Mouse (Mus musculus) MEL-GATA-1-ER (cell line): ENCODE measurements around the gene Prrc2a.
"Not testable (repeated sequence)": the region's sequence is repeated elsewhere in the genome, so short reads cannot be mapped to it uniquely, and the experiment has no call there.

ENCODE experiments used
- DNase-seq: peaks from one replicate; pipeline ENCODE4 v3.0.0-alpha.2; 2012; ENCODE audit warnings: low read depth; ENCODE audit errors: extremely low read depth

Gene Prrc2a

GRCm38 (mm10) chr17:35134801-35135590, 29.7 kb downstream of the Prrc2a start, which contains the start of gene Bag6:
TSS of gene Bag6 (plus strand) at chr17:35135178.
- DNase-seq, result peak; percentile 67

- no peak for DNase-seq
Observed at GRCm38 (mm10) chr17:35133517-35133916, 31.2 kb downstream of the Prrc2a start.

DNA sequence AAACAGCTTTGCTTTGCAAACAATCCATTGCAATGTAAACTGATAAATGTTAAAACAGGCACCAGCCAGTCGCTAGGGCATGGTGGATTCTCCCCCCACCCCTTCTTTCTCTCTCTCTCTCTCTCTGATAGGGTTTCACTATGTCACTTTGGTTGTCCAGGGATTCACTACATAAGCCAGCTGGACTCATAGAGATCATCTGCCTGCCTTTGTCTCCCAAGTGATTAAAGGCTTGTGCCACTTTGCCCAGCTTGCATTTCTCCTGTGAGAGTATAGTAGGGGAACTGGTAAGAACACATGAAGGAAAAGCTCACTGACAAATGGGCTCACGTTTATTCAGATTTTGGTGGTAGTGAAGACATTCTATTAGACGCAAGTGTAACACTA, 32.5 kb downstream of the Prrc2a start:
- no peak for DNase-seq

DNA sequence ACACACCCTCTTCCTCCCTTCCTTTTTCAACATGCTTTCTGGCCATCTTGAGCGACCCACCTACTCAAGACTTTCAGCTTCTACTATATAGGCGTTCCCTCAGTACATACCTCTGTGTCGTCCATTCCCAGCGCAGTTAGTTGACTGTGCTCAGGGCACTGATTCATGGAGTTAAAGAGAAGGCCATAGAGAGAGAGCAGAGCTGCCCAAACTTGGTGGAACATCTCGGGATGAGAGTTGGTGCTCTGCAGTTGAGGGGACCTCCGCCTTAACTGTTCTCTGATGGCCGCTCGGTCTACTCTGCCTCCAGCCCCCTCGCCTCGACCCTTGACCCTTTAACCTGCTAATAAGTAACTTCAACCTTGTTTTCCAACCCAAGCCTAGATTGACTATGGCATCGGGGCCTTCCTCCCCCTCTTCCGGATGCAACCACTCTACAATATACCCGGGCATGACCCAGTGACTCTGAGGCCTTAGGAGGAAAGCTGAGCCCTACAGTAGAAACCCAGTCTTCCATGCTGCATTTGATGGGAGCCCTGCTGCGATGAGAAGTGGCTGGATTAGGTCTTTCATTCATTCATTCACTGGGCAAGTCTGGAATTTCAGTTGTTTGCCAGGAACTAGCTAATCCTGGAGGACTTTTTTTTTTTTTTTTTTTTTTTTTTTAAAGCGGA, 33.1 kb downstream of the Prrc2a start, which contains the start of gene Apom:
Gene Apom, minus strand, starts transcription at position 551 of the 674 bp plus-strand sequence.
- DNase-seq, result no peak

DNA sequence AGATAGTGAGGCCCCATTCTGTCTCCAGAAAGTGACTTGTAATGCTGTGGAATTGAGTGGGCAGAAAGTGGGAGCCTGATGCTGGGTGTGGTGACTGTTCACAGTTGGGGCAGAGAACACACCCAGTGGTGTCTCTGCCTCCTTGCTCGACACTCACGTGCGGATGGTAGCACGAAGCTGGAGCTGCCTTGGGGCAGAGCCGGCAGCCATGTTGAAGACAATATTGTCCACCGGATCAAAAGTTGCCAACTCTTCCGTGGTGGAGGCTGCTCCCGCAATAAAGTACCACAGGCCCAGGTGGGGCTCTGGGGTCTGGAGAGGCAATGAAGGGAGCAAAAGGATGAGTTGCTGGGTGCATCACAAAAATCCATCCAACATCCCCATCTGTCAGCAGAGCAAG, 33.7 kb downstream of the Prrc2a start:
- no peak for DNase-seq

GRCm38 (mm10) chr17:35128996-35129395, 35.7 kb downstream of the Prrc2a start:
- DNase-seq, result no peak

GRCm38 (mm10) chr17:35127017-35127416, 37.7 kb downstream of the Prrc2a start:
- DNase-seq, result no peak

GRCm38 (mm10) chr17:35126206-35126611, 38.5 kb downstream of the Prrc2a start, which contains the start of gene D17H6S53E:
TSS of gene D17H6S53E (plus strand) at chr17:35126373.
- DNase-seq, result no peak

- no peak for DNase-seq
Observed at GRCm38 (mm10) chr17:35125578-35125977, 39.1 kb downstream of the Prrc2a start.

DNA sequence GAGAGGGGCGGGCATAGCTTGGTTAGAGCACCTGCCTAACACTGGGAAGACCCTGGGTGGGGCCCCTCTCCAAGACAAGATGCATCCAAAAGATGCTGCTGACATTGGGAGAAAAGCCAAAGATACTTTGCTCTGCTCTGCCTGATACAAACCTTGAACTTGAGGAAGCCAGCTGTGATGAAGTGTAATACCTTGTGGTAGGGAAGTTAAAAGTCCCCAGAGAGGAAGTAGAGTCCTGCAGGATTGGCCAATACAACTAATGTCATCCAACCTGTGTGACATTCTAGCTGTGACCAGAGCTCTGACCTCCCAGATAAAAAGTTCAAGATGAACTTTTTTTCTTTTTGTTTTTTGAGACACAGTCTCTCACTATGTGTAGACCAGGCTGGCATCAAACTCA, 39.6 kb downstream of the Prrc2a start:
- DNase-seq, result no peak

DNA sequence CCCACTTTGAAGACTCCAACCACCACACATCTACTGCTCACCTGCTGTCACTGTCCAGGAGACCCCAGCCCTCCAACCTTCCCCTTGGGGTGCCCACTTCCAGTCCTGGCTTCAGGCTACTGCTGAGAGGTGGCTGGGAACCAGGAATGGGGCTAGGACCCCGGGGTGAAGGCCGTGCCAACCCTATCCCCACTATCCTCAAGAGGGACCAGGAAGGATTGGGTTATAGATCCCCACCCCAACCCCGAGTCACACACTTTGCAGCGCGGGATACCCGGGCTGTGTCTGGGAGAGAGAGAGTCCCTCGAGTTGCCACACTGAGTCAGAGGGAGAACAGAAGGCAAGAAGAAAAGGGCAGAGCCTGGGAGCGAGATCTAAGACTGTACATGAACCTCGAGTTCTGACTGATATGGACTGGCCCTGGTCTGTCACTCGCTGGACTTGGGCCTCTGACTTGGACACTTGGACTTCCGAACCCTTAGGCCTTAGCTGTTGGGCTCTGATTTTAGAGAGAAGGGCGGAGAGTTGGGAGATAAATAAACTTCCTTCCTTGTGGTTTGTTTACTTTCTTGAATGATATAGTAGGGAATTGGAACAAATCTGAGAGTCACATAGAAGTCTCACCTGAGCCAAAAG, 40.3 kb downstream of the Prrc2a start:
- DNase-seq, result not testable (repeated sequence)

DNA sequence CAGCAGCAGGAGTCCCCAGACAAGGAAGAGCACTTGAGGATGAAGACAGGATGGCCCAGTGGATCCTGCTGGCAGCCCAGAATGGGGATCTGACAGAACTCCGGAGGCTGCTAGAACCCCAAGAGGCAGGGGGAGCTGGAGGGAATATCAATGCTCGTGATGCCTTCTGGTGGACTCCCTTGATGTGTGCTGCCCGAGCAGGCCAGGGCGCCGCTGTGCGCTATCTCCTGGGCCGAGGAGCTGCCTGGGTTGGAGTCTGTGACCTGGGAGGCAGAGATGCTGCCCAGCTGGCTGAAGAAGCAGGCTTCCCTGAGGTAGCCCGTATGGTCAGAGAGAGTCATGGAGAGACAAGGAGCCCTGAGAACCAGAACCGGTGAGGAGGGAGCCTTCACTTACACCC, 41.4 kb downstream of the Prrc2a start:
- not testable (repeated sequence) for DNase-seq

GRCm38 (mm10) chr17:35121871-35122303, 42.8 kb downstream of the Prrc2a start, which contains the start of gene Csnk2b:
TSS of gene Csnk2b (minus strand) at chr17:35122053.
- DNase-seq, result peak; percentile 25

DNA sequence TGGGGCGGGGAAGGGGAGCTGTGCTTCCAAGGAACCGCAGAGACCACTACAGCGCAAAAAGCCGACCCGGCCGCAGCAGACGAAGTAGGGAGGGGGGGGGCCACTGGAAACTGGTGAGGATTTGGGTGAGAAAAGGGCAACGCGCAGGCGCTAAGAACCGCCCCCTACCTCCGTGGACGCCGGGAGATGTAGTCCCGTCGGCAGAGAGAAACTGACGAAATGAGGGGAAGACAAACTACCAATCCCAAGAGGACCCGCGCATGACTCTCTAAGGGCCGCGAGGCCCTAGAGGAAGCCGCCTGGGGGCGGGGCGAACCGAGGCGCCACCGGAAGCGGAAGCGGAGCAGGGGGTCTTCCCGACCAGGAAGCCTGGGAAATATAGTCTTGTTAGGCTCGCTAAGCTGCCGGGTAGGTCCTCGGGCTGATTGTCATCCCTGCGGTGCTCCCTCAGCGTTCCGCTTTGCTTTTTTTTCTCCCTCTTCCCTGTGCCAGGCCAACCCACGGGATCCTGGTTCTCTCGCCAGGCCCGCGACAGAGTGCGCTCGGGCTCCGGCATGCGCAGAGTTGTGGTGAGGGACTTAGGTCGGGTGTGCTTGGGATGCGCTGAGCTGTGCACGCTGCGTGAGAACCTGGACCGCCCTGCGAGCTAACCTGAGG, 43.4 kb downstream of the Prrc2a start, which contains the start of gene Gpank1:
Gene Gpank1, plus strand, starts transcription at position 313 of the 657 bp plus-strand sequence.
- peak; percentile 87 for DNase-seq

GRCm38 (mm10) chr17:35120745-35121142, 44.0 kb downstream of the Prrc2a start:
- no peak for DNase-seq

- DNase-seq, result peak; percentile 17
Observed at GRCm38 (mm10) chr17:35115046-35116019, 49.4 kb downstream of the Prrc2a start, which contains the start of gene Ly6g5b. TSS of gene Ly6g5b (minus strand) at chr17:35115428.

DNA sequence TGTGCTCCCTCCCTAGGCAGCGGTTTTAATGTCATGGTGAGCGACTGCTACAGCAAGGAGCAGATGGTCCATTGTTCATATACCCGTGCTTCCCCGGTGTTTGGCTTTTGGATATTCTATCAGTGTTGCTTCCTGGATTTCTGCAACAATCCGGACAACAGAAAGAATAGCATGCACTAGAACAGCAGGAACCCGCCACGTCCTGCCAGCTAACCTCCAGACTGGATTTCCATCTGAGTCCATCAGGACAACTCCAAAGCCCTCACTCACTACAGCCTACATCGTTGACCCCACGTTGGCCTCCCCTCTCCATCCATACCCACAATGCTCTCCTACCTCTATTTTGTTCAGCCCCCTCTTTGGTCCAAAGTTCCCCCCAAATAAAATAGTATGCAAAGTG, 52.9 kb downstream of the Prrc2a start:
- no peak for DNase-seq

DNA sequence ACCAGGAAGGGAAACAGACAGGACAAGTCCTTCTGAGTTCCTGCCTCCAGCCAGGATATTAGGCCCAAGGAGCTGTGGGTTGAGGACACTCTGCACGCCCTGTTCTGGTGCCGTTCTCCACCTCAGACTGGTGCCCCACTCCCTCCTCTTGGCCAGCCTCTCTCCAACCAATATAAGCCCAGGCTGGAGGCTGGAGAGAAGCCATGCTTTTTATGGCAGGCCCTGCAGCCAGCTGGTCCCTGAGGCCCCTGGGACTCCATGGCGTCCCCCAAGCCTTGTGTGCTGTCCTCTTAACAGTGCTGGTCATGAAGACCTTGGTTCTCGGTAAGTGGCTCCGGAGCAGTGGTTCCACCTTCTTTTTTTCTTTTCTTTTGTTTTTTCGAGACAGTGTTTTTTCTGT, 56.6 kb downstream of the Prrc2a start, which contains the start of gene Ly6g5c:
Gene Ly6g5c, plus strand, starts transcription at position 183 of the 400 bp plus-strand sequence.
- no peak for DNase-seq

GRCm38 (mm10) chr17:35106522-35106921, 58.2 kb downstream of the Prrc2a start:
- no peak for DNase-seq
